Mouse (Mus musculus) adrenal gland, postnatal 36 days (tissue): Measurements from ENCODE around the gene Zyx. TPM values are rescaled to one million over a fixed set of nuclear protein-coding genes. Genes with fewer than 3 reads are reported as not detected.
A peak's percentile ranks its signal among the peaks of the same experiment; 100 is the strongest.

Source experiments
- DNase-seq, 2 experiments: peaks; one replicate each; pipeline ENCODE4 v3.0.0; 2021; ENCODE audit warnings: mixed read lengths in 1 of 2
- long read RNA-seq, 2 experiments: library from polyadenylated mRNA; stranded (forward); transcript quantifications; one replicate each; pipeline ENCODE4 v2.0.0; 2021; ENCODE audit warnings: borderline sequencing depth in 2 of 2
- total RNA-seq, 2 experiments: library from RNA; stranded (reverse); gene quantifications; 2 replicates each; pipeline ENCODE4 v1.2.3; 2021

Zyx gene
- total RNA-seq = 100 to 1,000 TPM; 107 to 144 TPM
- long read RNA-seq, experiment 1, transcript Zyx-207 (10 exons, 2,605 nt) = major isoform, 15 of 75 reads
- long read RNA-seq, experiment 1, partial matches to known transcripts = 41 of 75 reads
- long read RNA-seq, experiment 1, other reads (novel, unspliced or antisense) = 17 of 75 reads
- long read RNA-seq, experiment 2, transcript Zyx-207 (10 exons, 2,605 nt) = major isoform, 20 of 47 reads
- long read RNA-seq, experiment 2, partial matches to known transcripts = 20 of 47 reads
- long read RNA-seq, experiment 2, other reads (novel, unspliced or antisense) = 4 of 47 reads

DNA sequence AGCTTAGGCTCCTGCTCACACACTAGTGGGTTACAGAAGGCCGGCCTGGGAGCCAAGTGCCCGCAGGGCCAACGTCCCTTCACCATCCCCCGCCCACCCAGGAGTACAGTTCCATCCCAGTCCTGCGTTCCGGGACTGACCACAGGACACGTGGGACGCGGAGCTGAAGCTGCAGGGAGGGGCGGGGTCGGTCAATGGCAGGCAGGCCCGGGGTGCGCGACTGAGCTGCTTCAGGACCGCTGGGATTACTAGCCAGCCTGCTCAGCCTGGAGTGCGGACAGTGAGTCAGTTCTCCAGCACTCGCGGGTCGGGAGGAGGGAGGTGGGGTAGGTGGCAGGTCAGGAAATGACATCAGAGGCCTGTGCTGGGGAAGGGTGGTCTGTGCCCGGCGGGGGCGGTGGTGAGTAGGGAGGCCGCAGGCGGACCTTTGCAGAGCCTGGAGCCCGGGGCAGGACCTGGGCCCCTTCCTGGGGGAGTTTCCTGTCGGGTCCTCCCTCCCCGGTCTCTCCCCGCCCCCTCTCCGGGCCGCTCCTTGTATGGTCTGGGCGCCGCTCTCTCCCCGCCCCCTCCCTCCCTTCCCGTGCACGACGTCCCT lies at the start of gene Zyx:
Gene Zyx, plus strand, starts transcription at position 205 of the 595 bp plus-strand sequence.
- DNase-seq = peak; percentile 95 to 96

- peak in 1 of 2 experiments; percentile 9 for DNase-seq
Observed at GRCm38 (mm10) chr6:42309816-42310378, 39.5 kb upstream of the Zyx start.

GRCm38 (mm10) chr6:42310427-42311053 lies 38.9 kb upstream of the Zyx start:
- DNase-seq = no peak

DNA sequence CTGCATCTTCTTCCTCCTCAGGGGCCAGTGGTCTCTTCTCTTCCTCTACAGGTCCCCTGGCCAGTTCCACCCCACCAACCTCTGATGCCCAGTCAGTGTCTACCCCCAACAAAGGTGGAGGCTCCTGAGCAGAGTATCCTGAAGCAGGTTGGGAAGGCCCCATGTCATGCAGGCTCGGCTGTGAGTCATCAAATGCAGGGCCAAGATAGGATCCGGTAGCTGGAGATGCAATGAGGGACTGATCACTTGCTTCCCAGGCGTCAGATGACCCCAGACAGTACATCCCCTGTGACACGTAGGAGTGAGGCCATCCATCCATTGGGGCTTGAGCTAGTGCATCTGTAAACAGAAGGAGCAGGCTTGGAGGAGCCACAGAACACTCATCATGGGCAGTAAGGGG lies 31.1 kb upstream of the Zyx start:
- no peak for DNase-seq

- DNase-seq = no peak
Observed at GRCm38 (mm10) chr6:42323371-42324066, 25.9 kb upstream of the Zyx start.

GRCm38 (mm10) chr6:42324067-42324481 lies 25.4 kb upstream of the Zyx start:
- DNase-seq = peak; percentile 7 to 10

GRCm38 (mm10) chr6:42324482-42325267 lies 24.8 kb upstream of the Zyx start, which contains the start of gene Fam131b:
Gene Fam131b, minus strand, starts transcription at chr6:42324643.
- DNase-seq = peak; percentile 9

GRCm38 (mm10) chr6:42325268-42325609 lies 24.2 kb upstream of the Zyx start:
- peak; percentile 71 to 81 for DNase-seq

GRCm38 (mm10) chr6:42326509-42326908 lies 22.9 kb upstream of the Zyx start:
- DNase-seq = no peak

DNA sequence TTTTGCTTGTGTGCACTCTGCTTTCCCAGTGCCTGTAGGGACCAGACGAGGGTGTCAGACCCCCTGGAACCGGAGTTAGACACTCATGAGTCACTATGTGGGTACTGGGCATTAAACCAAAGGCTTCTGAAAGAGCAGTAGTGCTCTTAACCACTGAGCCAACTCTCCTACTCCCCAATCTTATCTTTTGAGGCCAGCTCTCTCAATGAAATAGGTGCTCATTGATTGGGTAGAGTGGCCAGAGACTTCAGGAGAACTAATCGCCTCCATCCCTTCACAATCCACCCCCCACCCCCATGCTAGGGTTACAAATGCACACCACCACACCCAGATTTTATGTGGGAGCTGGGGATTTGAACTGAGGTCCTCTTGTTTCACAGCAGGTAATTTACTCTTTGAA lies 20.7 kb upstream of the Zyx start:
- DNase-seq = no peak

- DNase-seq = no peak
Observed at GRCm38 (mm10) chr6:42330216-42330615, 19.2 kb upstream of the Zyx start.

GRCm38 (mm10) chr6:42330946-42331345 lies 18.5 kb upstream of the Zyx start:
- no peak for DNase-seq

- no peak for DNase-seq
Observed at GRCm38 (mm10) chr6:42339189-42339588, 10.2 kb upstream of the Zyx start.

- DNase-seq = peak; percentile 58 to 70
Observed at GRCm38 (mm10) chr6:42339981-42340380, 9.4 kb upstream of the Zyx start.

DNA sequence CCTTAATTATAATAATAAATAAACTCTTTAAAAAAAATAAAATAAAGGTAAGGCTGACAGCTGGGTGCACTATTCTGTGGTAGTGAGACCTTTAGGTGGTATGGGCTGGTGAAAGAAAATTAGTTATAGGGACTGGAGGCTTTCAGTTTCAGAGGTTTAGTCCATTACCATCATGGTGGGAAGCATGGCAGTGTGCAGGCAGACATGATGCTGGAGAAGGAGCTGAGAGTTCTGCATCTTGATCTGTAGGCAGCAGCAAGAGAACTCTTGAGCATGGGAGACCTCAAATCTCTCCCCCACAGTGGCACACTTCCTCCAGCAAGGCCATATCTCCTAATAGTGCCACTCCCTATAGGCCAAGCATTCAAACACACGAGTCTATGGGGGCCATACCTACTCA lies 7.3 kb upstream of the Zyx start:
- no peak for DNase-seq

- DNase-seq = no peak
Observed at GRCm38 (mm10) chr6:42343361-42344120, 5.9 kb upstream of the Zyx start.

- no peak for DNase-seq
Observed at GRCm38 (mm10) chr6:42344255-42344654, 5.2 kb upstream of the Zyx start.

DNA sequence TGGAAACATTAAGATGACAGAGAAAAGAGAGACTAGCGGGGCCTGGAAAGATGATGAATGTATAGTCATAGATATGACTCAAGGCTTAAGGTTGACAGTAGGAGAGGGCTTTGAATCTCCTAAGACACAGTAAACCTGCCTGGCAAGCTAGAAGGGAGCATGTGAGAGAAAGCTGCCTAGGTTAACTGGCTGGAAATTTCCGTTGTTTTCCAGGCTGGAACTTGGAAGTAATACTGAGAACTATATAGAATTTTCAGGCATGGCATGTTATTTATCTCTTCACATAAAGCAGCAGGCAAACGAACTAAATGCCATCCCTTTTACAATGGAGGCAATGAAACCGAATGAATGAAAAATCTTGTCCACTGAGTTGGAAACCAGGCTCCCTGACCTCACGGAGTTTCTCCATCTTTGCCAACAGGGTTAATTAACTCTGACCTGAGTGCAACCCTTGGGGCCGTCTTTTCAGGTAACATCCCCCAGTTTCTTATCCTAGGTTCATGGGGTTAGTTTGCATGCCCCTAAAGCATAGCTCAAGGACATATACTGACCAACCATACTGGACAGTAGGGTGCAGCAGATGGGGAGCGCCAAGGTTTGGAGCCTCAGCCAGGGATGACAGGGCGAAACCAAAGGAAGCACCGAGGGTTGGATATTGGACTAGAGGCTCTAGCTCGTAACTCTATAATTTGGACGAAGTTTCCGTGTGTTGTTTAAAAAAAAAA lies 987 bp upstream of the Zyx start:
- no peak for DNase-seq

GRCm38 (mm10) chr6:42349006-42349425 lies 414 bp upstream of the Zyx start:
- peak; percentile 85 to 89 for DNase-seq
